Mouse (Mus musculus): ENCODE measurements around the gene Hs3st3b1.

- no peak for TF ChIP-seq CTCF (IDR thresholded peaks at IDR 0.05; ENCODE audit: extremely low read depth, insufficient read depth, low read length)
- TF ChIP-seq POLR2A (IDR thresholded peaks at IDR 0.05; ENCODE audit: extremely low read depth, insufficient read depth, low read length) = no peak
Observed at GRCm38 (mm10) chr11:63970818-63971217, 48.7 kb upstream of the Hs3st3b1 start.

Measured in cortical plate, adult 2 months (tissue).